Mouse (Mus musculus): ENCODE measurements around the gene Adgrg5. TPM values are rescaled to one million over a fixed set of nuclear protein-coding genes. Genes with fewer than 3 reads are reported as not detected.

Adgrg5 gene
- polyA plus RNA-seq, 1 experiment, result not detected

DNA sequence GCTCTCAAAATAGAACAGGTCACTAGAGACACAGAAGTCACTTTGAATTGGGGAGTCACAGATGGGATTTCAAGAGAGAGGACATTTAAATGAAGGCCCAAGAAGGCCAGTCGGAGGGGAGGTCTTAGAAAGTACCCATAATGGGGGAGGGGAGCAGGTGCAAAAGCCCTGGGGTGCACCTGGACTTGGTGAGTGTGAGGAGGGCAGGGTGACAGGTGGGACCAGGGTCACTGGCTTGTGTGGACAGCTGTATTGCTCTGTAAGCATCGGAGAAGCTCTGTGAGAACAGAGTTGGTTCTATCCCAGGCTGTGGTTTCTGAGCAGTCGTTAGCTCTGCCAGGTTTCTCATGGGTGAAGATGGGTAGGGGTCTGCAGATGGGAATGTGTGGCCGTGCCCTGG is 68.5 kb downstream of the Adgrg5 start:
- TF ChIP-seq MAX (IDR thresholded peaks at IDR 0.05; ENCODE audit: low read depth) (no peak), SRF (IDR thresholded peaks at IDR 0.05; ENCODE audit: control insufficient read depth, insufficient read length, low read depth) (no peak), TCF3 (IDR thresholded peaks at IDR 0.05; ENCODE audit: insufficient read length, low read depth) (peak; percentile 92), MYOG (IDR thresholded peaks at IDR 0.05; ENCODE audit: control insufficient read depth in 1 of 3, insufficient read depth in 1 of 3, insufficient read length in 2 of 3, low read depth in 2 of 3) (peak; percentile 65 to 97 (median 84)), TCF12 (IDR thresholded peaks at IDR 0.05; ENCODE audit: insufficient read depth, poor library complexity, severe bottlenecking) (peak; percentile 76), POLR2AphosphoS2 (IDR thresholded peaks at IDR 0.05; ENCODE audit: insufficient read length, low read depth) (no peak), MYOD1 (IDR thresholded peaks at IDR 0.05; ENCODE audit: control insufficient read depth in 1 of 3, insufficient read length in 2 of 3, low read depth in 2 of 3) (peak in 2 of 3 experiments; percentile 94 to 95)
- Histone ChIP-seq H3ac (ENCODE audit: control insufficient read depth, insufficient read length) (no peak overlapping the region), H3K4me3 (no peak overlapping the region), H3K4me2 (ENCODE audit: low read depth) (no peak overlapping the region), H3K36me3 (ENCODE audit: control insufficient read depth, insufficient read depth) (no peaks in the 10 kb centered on the region), H3K27me3 (ENCODE audit: control insufficient read depth, insufficient read depth, insufficient read length) (no peaks in the 10 kb centered on the region), H3K79me2 (ENCODE audit: control insufficient read depth, insufficient read depth) (no peaks in the 10 kb centered on the region)

DNA sequence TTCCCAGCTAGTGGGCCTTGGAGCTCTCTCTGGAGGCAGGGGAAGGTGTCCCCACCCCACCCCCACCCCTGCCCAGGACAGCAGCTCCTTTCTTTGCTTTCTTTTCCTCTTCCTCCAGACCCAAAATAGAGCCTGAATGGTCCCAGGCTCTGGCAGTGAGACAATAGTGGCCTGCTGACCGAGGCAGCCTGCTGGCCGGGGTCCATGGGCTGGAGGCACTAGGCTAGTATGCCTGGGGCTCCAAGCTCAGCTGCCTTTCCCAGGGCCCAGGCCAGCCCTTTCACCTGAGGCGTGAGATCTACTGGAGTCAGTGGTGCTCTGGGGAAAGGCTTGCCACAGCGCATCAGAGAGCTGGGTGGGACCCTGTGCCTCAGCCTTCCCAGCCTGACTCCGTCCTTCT is 69.0 kb downstream of the Adgrg5 start:
- Histone ChIP-seq H3K4me3 (no peak overlapping the region), H3K79me2 (ENCODE audit: control insufficient read depth, insufficient read depth) (no peaks in the 10 kb centered on the region), H3K36me3 (ENCODE audit: control insufficient read depth, insufficient read depth) (no peaks in the 10 kb centered on the region), H3K27me3 (ENCODE audit: control insufficient read depth, insufficient read depth, insufficient read length) (no peaks in the 10 kb centered on the region), H3K4me2 (ENCODE audit: low read depth) (no peak overlapping the region), H3ac (ENCODE audit: control insufficient read depth, insufficient read length) (no peak overlapping the region)
- TF ChIP-seq REST (IDR thresholded peaks at IDR 0.05; ENCODE audit: insufficient read depth, insufficient read length), result no peak
- TF ChIP-seq MYOG (IDR thresholded peaks at IDR 0.05; ENCODE audit: control insufficient read depth in 1 of 3, insufficient read depth in 1 of 3, insufficient read length in 2 of 3, low read depth in 2 of 3), result peak in 1 of 3 experiments; percentile 26

Other genes starting within 250 kb of the Adgrg5 start
- gene Pllp, start 227.4 kb upstream of the Adgrg5 start, polyA plus RNA-seq (2012; fragmentation: generic; extraction: Trizol), result 0.02 TPM
- gene Ccl22, start 178.1 kb upstream of the Adgrg5 start, polyA plus RNA-seq (2012; fragmentation: generic; extraction: Trizol), result not detected
- 8.3 TPM for gene Cx3cl1, start 151.7 kb upstream of the Adgrg5 start, polyA plus RNA-seq (2012; fragmentation: generic; extraction: Trizol)
- gene Ccl17, start 113.2 kb upstream of the Adgrg5 start, polyA plus RNA-seq (2012; fragmentation: generic; extraction: Trizol), result 0.48 TPM
- gene Coq9, start 85.4 kb upstream of the Adgrg5 start, polyA plus RNA-seq (2012; fragmentation: generic; extraction: Trizol), result 126 TPM
- 74.9 TPM for gene Ciapin1, start 85.3 kb upstream of the Adgrg5 start, polyA plus RNA-seq (2012; fragmentation: generic; extraction: Trizol)
- 102 TPM for gene Polr2c, start 66.2 kb upstream of the Adgrg5 start, polyA plus RNA-seq (2012; fragmentation: generic; extraction: Trizol)
- 4.4 TPM for gene Dok4, start 47.4 kb upstream of the Adgrg5 start, polyA plus RNA-seq (2012; fragmentation: generic; extraction: Trizol)
- 16.3 TPM for gene Ccdc102a, start 5.6 kb upstream of the Adgrg5 start, polyA plus RNA-seq (2012; fragmentation: generic; extraction: Trizol)
- 12.4 TPM for gene Adgrg1, start 51.1 kb downstream of the Adgrg5 start, polyA plus RNA-seq (2012; fragmentation: generic; extraction: Trizol)
- 9.1 TPM for gene Adgrg3, start 94.0 kb downstream of the Adgrg5 start, polyA plus RNA-seq (2012; fragmentation: generic; extraction: Trizol)
- 0.02 TPM for gene Drc7, start 131.4 kb downstream of the Adgrg5 start, polyA plus RNA-seq (2012; fragmentation: generic; extraction: Trizol)
- gene Katnb1, start 157.5 kb downstream of the Adgrg5 start, polyA plus RNA-seq (2012; fragmentation: generic; extraction: Trizol), result 20.0 TPM